In genomic region chr3:116737326-116737731, GRCm38 (mm10) we compare ENCODE assay signal across 14 mouse cellular contexts. TPM values are rescaled to one million over a fixed set of nuclear protein-coding genes. Genes with fewer than 3 reads are reported as not detected.
DNase-seq lines count a peak whose midpoint lies in the region; ATAC-seq and TF ChIP-seq lines count a peak whose summit lies in the region.
"Had no signal": no experiment of that assay in that cellular context is flagged by ENCODE, and none has a peak within 500 bp of the region (broad histone marks: within the 10 kb centered on the region; RNA-seq: fewer than 3 reads in every experiment).

No protein-coding gene starts in this region.

- ATAC-seq in intestine, postnatal 0 days: no peak
- ATAC-seq in intestine, embryonic 15.5 days: no peak
- ATAC-seq in common myeloid progenitor, adult 5-6 weeks (replicated peaks; ENCODE audit: low read depth, poor library complexity, severe bottlenecking): peak; percentile 77
- ATAC-seq: forebrain, embryonic 15.5 days had no signal

- no peak overlapping the region for H3K27ac ChIP-seq in intestine, postnatal 0 days (ENCODE audit: low read depth, low read length)
- H3K27ac ChIP-seq in intestine, embryonic 15.5 days: no peak overlapping the region
- H3K27ac ChIP-seq: forebrain, embryonic 15.5 days; hindbrain, embryonic 15.5 days had no signal

- peak; percentile 22; the same call in 1 of the 2 replicates for TF ChIP-seq CTCF in intestine, postnatal 0 days (IDR thresholded peaks at IDR 0.05; ENCODE audit: low read depth)

- H3K36me3 ChIP-seq in intestine, postnatal 0 days (ENCODE audit: control insufficient read depth, insufficient read depth): no peaks in the 10 kb centered on the region
- no peaks in the 10 kb centered on the region for H3K36me3 ChIP-seq in intestine, embryonic 15.5 days
- H3K36me3 ChIP-seq: forebrain, embryonic 15.5 days; hindbrain, embryonic 15.5 days had no signal

- H3K27me3 ChIP-seq in intestine, postnatal 0 days (replicated peaks; ENCODE audit: control insufficient read depth, insufficient read depth, low read length): no peaks in the 10 kb centered on the region
- H3K27me3 ChIP-seq in intestine, embryonic 15.5 days (replicated peaks): no peaks in the 10 kb centered on the region
- H3K27me3 ChIP-seq: forebrain, embryonic 15.5 days; hindbrain, embryonic 15.5 days had no signal

- no peak overlapping the region for H3K9ac ChIP-seq in intestine, postnatal 0 days (ENCODE audit: low read depth, low read length)
- no peak overlapping the region for H3K9ac ChIP-seq in intestine, embryonic 15.5 days
- H3K9ac ChIP-seq: forebrain, embryonic 15.5 days; hindbrain, embryonic 15.5 days had no signal

- H3K9me3 ChIP-seq in intestine, postnatal 0 days (ENCODE audit: control insufficient read depth): no peaks in the 10 kb centered on the region
- H3K9me3 ChIP-seq in intestine, embryonic 15.5 days: no peaks in the 10 kb centered on the region
- H3K9me3 ChIP-seq: forebrain, embryonic 15.5 days; hindbrain, embryonic 15.5 days had no signal

- H3K4me3 ChIP-seq in intestine, postnatal 0 days (ENCODE audit: low read depth, low read length): no peak overlapping the region
- H3K4me3 ChIP-seq in intestine, embryonic 15.5 days (replicated peaks): no peak overlapping the region
- H3K4me3 ChIP-seq: forebrain, embryonic 15.5 days; hindbrain, embryonic 15.5 days; myocyte had no signal

- H3K4me2 ChIP-seq in intestine, postnatal 0 days (replicated peaks; ENCODE audit: low read depth): no peak overlapping the region
- H3K4me2 ChIP-seq in intestine, embryonic 15.5 days (replicated peaks): no peak overlapping the region
- H3K4me2 ChIP-seq: forebrain, embryonic 15.5 days; hindbrain, embryonic 15.5 days had no signal

- DNase-seq in MN1 (ENCODE audit: low spot score): peak; percentile 28
- peak; percentile 19 for DNase-seq in lung, postnatal 25 days (ENCODE audit: low spot score)
- no peak for DNase-seq in frontal cortex, postnatal 14 days (ENCODE audit: low spot score in 2 of 2)
- DNase-seq in cerebellum, adult 9-10 months: no peak
- DNase-seq in kidney, adult 18-20 months: no peak
- DNase-seq: cerebellum, adult 8-10 months; right cerebral cortex, adult 18-20 months had no signal

- no peaks in the 10 kb centered on the region for H3K4me1 ChIP-seq in intestine, postnatal 0 days (replicated peaks; ENCODE audit: control insufficient read depth, insufficient read depth, low read length)
- no peaks in the 10 kb centered on the region for H3K4me1 ChIP-seq in intestine, embryonic 15.5 days (replicated peaks)
- H3K4me1 ChIP-seq: forebrain, embryonic 15.5 days; hindbrain, embryonic 15.5 days had no signal

- WGBS in intestine, postnatal 0 days: 74% methylated on average over 8 of the region's 8 CpGs
- WGBS in intestine, embryonic 15.5 days: 75% methylated on average over 8 of the region's 8 CpGs

RNA-seq across cellular contexts. Expression of gene Slc35a3, which starts 24.7 kb away (rescaled TPM):
- 19.1 and 20.0 TPM in 2 replicates for polyA plus RNA-seq in intestine, postnatal 0 days (2015; fragmentation: Nextera tagmentation; extraction: Ambion mirVana)
- polyA plus RNA-seq in intestine, embryonic 15.5 days (2015; fragmentation: Nextera tagmentation; extraction: Ambion mirVana): 18.5 and 19.4 TPM in 2 replicates
- total RNA-seq in common myeloid progenitor, adult 5-6 weeks (2017): 49.5 and 52.2 TPM in 2 replicates

RNA-seq across cellular contexts. Expression of gene Gm43191, which starts 56.3 kb away (rescaled TPM):
- polyA plus RNA-seq in intestine, postnatal 0 days (2015; fragmentation: Nextera tagmentation; extraction: Ambion mirVana): not detected in 2 replicates
- polyA plus RNA-seq in intestine, embryonic 15.5 days (2015; fragmentation: Nextera tagmentation; extraction: Ambion mirVana): not detected in 2 replicates
- total RNA-seq in common myeloid progenitor, adult 5-6 weeks (2017): not detected in 2 replicates
- total RNA-seq: left cerebral cortex, postnatal 25 days had no signal
- polyA plus RNA-seq: hindbrain, embryonic 15.5 days; myocyte had no signal

Comparison
In these comparisons a context has a peak if more than half of its experiments do, and no peak if none do; other contexts are left out.
1. DNase-seq: peak in MN1 (single experiment) and lung, postnatal 25 days (single experiment); none in frontal cortex, postnatal 14 days (0 of 2), cerebellum, adult 9-10 months (single experiment) and kidney, adult 18-20 months (single experiment).